Mouse (Mus musculus): ENCODE results near the gene Rgs13.

Gene Rgs13

DNA sequence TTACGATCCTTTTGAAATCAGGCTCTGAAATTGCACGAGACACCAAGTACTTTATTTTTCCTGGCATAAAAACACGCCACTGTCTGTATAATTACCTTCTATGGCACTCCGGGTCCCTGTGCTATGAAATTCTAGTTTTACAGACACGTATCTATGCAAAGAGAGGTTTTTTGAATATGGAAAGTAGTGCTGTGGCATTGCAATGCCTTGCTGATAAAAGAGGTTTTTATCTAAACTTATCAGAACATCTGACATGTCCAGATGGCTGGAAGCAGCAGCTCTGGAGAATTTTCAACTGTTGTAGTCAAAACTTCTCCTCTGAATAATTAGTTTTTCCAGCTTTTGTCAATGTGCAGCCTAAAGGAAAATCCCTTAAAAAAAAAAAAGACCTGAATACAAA, at the start of gene Rgs13:
Rgs13 (minus strand) TSS at position 207 of the 400 bp plus-strand sequence.
- no peak for DNase-seq

DNA sequence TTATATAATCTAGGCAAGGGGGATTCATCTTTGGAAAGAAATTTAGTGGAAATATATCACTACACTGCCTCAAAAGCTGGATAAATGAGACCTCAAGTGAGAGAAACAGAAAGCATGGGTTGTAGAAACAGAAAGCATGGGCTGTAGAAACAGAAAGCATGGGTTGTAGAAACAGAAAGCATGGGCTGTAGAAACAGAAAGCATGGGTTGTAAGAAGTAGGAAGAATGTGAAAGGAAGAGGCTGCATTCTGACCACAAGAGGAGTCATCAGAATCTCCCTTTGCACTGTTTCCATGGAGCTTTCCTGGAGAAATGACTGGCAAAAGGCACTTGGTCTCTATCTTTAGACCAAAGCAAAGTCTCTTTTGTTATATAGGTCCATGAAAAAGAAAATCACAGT, 38.1 kb upstream of the Rgs13 start:
- no peak for DNase-seq

DNA sequence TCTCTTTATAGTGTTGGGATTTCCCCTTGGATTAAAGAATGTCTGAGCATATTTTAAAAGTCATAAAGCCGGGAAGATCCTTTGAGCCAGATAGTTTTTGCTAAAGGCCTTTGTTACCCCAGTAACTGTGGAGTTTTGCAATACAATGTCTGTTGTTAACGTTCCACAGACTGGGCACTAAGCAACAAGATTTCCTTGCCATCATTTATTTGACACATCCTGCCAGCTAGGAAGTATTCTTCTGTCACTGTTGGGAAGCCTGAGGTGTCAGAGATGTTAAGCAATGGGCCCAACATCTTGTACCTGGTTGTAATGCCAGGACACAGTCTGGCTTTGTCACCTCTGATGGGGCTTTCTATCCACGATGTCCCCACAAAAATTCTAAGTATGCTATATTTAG, 33.7 kb upstream of the Rgs13 start:
- no peak for DNase-seq

DNA sequence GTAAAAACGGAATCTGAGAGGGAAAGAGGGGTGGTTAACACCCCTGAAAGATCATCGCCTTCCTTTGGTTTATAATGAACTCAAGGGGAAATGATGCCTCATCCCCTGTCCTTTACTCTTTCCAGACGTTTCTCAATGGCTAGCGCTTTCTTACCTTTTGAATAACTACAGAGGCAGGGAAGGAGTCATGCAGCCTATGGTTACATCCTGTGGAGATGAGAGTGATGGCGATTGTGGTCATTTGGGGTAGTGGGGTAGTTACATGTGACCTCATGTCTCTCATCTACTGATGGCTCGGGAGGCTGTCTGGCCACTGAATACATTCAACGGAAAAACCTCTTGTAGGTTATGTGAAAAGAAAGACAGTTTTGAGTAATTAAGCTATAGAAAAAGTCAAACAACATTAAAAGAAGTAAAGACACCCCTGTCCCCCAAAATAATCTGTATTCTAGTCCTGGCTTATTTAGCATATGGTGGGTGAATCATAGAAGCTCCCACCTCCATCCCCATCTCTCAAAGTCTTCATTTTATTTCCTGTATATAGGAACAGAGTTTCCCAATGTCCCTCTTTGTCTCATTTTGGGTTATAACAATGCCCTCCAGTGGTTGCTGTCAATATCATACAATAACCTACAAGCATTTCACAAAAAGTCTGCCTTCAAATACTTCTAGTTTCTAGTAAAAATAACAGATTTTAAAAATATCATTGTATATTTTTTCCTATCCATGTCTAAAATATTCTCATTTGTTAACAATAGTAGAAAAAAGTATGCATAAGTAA, 29.3 kb upstream of the Rgs13 start:
- DNase-seq: no peak

DNA sequence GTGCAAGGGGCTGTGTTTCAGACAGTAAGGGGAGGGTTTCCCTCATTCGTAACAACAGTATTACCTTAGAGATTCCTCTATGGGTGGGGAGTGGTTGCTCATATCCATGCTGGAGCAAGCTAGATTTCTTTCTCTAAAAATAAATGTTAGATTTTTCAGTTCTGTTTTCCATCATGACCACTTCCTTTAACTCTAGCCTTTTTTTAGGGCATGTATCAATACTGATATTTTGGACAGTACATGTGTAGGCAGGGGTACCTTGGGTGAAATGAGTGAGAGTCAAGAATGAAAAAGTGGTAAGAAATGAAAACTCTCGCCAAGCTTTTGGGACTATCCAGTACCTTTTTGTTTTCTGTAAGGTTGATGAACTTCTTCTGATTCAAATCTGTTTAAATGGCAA, 27.6 kb upstream of the Rgs13 start:
- DNase-seq: no peak

DNA sequence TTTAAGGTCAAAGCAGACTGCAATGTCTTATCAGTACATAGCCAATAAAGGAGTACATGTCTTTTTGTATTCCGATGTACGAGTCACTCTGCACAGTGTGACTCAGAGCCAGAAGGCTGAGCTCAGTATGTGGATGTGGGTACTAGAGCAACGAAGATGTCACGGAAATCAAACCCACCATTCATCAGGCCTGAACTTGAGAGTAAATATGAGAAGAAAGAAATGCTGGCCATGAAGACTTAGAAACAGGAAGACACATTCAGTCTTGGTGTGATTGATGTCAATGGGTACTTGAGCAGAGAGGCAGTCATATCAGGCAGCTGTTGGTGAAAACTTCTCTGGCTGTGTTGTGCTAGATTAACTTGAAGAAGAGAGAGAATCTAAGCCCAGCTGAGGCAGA, 25.8 kb upstream of the Rgs13 start:
- no peak for DNase-seq

DNA sequence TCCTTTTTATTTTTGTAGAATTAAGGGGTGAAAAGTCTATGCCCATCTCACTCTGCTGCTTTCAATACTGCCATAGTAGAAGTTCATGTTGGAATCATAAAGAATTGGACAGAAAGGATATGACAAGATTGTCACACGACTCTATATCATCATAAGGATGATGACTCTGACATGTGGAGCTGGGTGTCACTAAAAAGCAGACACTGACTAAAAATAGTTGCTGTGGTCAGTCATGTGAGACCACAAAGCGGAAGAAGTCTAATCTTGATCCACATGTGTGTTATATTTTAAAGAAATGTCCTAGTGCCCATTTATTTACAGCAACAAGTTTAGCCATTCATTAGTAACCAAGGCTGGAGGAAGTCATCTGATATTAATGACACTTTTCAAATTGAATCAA, 23.3 kb upstream of the Rgs13 start:
- no peak for DNase-seq

DNA sequence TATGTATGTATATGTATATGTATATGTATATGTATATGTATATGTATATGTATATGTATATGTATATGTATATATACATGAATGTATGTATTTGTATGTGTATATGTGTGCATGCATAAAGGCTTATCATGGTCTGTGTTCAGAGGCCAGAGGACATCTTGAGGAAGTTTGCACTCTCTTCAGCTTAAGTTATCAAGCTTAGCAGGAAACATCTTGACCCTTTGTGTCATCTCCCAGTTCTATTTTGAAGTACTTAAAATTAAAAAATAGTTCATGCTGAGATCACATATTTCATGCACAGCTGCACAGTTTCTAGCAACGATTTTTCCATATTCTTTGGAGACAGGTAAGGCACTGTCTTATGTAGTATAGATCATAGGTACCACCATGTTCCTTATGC, 22.4 kb upstream of the Rgs13 start:
- DNase-seq: no peak

DNA sequence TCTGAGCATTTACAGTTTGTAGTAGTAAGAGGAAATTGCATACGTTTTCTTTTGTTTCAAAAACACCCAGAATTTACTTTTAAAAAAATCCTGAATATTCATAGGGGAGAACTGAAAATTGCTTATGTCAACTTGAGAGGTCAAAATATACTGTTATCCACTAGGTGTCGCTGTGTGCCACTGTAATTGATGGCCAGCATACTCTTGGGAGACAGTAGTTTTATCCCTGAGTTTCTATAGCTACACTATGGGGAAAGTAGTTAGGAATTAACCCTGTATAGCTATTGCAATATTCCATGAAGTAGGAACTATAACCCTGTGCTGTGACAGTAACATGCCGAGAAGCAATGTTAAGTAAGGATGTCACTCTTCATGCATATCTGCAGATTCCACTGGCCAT, 20.5 kb upstream of the Rgs13 start:
- peak; percentile 28 for DNase-seq

DNA sequence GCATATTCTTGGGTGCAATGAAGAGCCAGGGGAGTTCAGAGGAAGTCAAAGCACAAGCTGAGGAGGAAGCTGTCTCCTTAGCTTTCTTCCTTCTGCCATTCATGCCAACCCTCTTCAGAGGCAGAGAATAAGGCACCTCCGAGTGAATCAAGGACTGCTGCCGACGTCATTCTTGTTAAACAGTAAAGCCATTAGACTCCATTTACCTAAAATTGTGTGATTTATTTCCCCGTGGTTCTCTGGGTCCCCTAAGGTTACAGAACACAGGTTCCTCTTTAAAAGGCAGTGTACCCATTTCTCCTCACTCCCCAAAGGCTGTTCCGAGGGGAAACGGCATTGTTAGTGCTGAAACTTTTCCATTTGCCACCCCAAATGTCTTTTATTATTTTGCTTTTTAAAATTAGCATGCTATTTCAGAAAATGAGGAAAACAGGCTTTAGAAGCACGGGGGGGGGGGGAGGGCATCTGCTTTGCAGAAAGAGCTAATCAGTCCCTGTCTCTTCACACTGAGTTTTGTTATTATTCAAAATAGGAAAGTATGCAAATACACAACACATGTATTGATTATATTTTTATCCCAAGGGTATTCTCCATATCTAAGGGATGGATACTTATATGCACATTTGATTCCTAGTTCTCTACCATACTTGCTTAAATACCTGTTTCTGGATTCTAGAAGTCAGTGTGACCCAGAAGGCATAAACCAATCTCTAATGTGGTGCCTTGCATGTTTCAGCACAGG, 9.7 kb upstream of the Rgs13 start:
- DNase-seq: no peak

DNA sequence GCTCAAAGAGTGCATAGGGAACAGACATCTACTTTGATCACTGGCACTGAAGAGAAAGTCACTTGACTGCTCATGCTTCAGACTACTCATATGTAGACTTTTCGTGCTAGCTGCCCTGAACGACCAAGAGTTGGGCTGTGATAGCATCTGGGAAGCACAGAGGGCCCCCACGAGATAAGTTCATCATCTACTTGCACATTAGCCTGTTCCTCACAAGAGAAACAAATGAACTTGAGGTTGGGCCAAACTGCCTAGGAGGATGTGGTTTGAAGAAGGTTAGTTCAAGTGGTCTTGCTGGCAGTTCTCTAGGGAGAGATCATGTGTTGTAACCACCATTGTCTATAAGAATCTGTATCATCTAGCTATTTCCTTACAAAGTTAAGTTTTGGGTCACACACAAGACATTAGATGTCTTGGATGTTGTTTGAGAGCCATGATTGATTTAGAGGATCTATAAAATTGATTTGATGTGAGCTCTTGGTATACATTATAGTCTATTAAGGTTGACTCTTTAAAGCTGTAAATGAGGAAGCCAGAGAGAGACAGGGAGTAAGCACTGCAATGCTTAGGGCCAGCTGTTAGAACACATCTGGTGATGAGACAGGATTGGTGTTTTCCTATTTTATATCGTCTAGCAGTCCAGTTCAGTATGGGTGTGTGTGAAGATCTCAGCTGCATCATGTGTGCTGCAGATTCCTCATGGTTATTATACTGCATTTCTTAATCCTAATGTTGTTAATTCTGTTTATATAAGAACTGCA, 8.0 kb upstream of the Rgs13 start:
- no peak for DNase-seq

DNA sequence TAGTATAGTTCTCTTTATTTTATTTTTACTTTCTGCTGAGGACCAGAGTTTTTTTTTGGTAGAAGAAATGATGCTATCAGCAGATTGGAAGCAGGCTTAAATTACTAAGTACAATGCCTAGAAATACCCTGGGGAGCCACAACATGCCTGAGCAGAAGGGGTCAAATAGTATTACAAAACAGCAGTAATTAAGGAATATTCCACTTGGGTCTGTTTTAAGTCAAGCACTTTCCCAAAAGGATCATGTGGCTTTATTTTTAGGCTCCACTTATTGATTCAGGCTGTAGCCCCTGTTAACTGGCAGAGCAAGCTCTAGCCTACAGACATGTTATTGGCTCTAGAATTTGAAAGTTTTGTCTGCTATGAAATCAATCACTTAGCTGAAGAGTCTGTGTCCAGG, 6.5 kb upstream of the Rgs13 start:
- no peak for DNase-seq

DNA sequence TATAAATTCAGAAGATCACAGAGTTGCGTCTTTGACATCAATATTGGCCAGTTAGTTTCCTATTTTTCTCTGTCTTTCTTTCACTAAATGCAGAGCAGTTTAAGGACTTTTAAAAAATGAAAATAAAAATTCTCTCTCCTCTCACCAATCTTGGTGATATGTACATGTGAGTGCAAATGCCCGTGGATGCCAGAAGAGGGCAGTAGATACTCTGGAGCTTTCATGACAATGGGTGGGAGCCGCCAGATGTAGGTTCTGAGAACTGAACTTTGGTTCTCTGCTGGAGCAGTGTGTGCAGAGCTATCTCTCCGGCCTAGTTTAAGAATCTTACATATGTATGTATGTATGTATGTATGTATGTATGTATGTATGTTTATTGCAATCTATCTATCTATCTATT, 2.4 kb upstream of the Rgs13 start:
- DNase-seq: no peak

DNA sequence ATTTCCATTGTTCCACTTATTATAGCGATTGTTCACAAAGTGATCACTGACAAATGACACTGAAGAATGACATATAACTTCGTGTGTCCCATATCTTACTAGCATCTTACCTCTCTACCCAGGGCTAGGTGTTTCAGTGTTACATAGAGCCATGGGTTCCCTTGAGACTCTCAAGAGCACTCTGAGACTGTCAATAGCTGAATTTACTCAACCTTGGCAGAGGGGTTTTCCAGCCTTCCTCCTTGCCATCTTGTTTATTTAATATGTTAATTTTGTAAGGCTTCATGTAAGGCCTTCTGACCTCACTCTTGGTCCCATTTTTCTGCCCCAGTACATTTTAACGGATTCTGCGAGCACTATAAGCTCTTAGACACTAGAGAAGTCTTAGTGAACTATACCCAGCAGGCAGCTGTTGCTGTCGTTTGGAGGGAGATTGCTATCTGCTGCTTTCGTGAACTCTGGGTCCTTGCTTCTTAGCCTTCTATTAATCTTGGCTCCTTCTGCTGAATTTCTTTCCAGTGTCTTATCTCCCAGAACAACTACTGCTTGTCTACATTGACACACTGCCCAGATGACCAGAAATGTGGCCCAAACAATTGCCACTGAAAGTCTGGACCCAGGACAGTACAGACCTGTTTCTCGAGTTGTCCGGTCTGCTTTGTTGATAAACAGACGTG, 1.2 kb upstream of the Rgs13 start:
- DNase-seq: no peak

DNA sequence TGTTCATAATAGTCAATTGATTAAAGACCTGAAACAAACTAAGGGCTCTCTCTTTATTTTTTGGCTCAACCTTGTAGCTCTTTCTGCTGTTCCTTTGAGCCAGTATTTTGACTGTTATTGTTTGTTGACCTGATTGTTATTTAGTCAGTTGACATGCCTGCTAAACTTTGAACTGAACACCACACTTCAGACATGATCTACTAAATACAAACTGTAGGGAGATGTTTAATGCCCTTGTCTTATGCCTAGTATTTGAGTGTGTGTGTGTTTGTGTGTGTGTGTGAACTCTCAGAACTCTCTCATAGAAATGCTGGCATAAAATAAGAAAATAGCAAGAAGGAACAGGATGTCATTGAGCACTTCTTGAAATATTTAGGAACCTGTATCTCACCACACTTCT, 448 bp upstream of the Rgs13 start:
- no peak for DNase-seq

DNA sequence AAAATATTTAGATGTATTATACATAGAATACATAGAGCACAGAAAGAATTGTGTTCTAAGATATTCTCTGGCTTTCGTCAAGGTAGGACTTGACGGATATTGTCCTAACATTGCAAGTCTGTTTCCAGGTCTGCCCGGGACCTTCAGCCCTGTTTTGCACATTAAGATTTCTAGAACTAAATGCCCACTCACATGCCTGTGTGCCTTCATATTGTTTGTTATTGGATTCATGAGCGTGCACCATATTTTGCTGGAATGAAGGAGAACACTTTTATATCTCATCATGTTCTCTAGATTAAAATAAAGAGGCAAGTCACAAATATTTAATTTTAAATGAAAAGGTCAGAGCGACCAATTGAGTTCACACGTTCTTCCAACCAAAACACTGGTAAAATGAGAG, 2.4 kb downstream of the Rgs13 start:
- no peak for DNase-seq

DNA sequence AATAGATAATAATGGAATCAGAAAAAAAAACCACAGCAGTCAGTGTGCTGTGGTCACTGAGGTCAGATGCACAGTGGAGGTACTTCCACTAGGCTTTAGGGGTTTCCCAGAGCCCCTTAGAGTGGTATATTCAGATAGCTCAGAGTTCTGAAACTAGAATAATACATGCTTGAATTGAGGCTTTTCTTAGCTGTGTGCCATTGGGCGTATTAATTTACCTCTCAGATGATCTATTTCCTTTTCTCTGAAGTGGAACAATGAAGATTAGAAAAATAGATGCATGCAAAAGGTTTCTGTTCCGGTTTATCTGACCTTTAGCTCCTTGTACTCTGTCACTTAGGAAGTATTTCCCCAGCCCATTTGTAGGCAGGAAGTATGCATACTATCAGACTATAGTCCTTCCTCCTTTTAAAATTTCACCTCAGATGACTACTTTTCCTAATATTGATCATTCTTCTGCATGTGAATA, 3.6 kb downstream of the Rgs13 start:
- DNase-seq: no peak

DNA sequence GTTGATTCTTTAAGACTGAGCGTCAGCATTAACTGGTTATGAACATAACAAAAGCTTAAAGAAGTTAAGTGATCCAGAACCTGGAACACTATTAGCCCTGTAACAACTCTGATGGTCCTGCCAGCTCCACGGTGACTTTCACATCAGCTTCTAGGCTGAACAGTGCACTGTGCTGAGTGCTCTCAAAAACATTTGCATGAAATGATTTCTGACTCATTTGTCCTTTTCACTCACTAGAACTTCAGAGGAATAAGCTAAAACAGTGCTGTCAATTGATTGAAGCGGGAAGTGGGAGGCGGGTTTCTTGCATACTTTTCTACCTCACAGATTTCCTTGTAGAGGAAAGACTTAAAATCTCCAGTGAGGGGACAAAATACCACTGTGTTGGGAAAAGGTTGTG, 8.3 kb downstream of the Rgs13 start:
- DNase-seq: no peak

DNA sequence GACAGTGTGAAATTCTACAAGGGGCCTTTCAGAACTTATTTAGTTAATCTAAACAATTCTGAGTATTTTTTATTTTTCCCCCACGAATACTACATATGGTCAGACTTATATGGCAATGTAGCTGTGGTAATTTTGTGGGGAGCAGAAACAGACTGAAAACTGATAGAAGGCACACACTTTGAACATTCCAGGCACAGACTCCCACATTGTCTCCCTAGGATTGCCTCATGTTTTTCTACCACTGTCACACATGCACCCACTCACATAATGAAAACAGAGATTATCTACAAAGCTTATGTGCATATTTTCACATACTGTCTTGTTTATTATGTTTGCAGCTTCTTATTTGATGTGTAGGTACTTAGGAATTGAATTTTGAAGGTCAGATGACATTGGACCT, 9.4 kb downstream of the Rgs13 start:
- no peak for DNase-seq

DNA sequence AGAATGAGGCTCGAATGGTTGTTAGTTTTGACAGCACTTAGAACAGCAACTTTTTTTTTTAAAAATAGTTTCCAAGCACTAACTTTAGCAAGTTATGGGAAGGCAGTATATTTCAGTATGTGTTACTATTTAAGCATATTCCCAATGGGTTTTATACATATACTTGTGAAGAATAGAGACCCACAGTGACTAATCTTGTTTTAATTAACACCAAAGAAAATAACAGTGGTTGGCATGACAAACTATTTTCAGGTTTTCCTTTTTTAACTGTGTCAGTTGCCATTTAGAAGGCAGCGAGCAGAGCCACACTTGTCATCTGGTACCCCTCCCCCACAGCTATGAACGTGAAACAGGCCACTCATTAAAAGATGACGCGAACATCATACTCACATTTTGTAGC, 10.3 kb downstream of the Rgs13 start:
- no peak for DNase-seq

DNA sequence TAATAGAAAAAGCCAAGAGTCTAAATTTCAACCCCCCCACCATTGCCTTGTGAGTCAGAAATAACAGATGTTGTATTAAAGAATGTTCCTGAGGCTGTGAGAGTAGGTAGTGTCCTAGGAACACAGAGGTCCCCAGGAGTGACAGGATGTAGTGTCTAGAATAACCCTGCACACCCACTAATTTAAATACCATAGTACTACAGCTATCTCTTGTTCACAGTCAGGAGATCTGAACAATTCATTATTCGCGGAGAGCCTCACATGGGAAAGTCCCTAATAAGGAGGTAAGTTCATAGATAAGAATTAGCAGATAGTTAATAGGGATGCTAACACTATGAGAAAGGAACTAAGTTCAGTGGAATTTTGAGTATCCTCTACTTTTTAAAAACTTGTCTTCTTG, 10.9 kb downstream of the Rgs13 start:
- DNase-seq: no peak

DNA sequence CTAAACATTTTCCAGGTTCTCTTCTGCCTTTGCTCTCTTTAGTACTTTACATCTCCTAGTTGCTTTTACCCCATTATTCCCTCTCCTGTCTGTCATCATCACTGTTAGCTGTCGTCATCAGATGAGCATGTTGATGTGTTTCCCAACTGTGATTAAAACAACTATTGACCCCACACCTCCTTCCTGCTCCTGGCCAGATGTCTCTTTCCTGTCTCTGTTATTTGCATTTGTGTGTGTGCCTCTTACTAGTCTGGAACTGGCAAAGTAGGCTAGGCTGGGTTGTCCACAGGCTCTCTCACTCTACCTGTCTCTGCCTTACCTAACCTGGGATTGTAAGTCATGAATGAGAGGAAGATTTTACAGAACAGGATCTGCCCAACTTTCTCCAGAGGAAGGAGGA, 24.6 kb downstream of the Rgs13 start:
- no peak for DNase-seq

DNA sequence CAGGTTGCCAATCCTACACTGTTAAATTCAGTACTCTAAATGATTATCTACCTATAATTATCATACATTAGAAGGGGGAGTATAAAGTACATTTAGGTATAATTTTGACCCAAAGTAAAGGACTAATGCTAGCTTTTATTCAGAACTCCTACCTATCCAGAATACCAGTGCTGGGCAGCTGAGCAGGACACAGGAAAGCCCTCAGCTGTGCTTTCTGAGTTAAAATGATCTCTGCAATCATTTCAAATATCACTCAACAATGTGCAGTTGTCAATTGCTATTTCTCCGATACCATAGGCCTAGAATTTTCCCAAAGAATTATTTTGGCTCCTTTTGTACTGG, 25.0 kb downstream of the Rgs13 start:
- no peak for DNase-seq
